Mouse (Mus musculus) liver, embryonic 14.5 days (tissue): ENCODE measurements at regions not wholly inside any gene's neighbourhood (a gene's known extent, or its start where the extent isn't known, plus 50 kb on each side); places are given as distances from the start of the nearest gene placed in this dataset.

Experiments used
- ATAC-seq: fragments of 200-750 bp; cut with Nextera tagmentation; 2 replicates; pipeline ENCODE4 v1.8.0; 2017; ENCODE audit warnings: moderate number of reproducible peaks, mild to moderate bottlenecking, moderate library complexity; ENCODE audit not compliant: insufficient read depth
- DNase-seq, 3 experiments: peaks; one replicate each; pipeline ENCODE4 v3.0.0-alpha.2; 2012 to 2013; ENCODE audit warnings: low read depth in 3 of 3, low spot score in 3 of 3
- H3K27ac ChIP-seq: fragments of 300-500 bp; sonication (generic); 2 replicates; pipeline ENCODE4 v1.5.1; 2014; ENCODE audit warnings: moderate library complexity, mild to moderate bottlenecking, control low read depth, inconsistent platforms
- H3K27me3 ChIP-seq: fragments of 300-500 bp; sonication (generic); 2 replicates; pipeline ENCODE4 v1.6.1; 2014; ENCODE audit warnings: mild to moderate bottlenecking, low read length, moderate library complexity; ENCODE audit not compliant: control insufficient read depth, insufficient read depth
- H3K36me3 ChIP-seq: fragments of 300-500 bp; sonication (generic); replicated peaks from 2 replicates; pipeline ENCODE4 v1.6.1; 2014; ENCODE audit warnings: low read depth; ENCODE audit not compliant: control insufficient read depth, insufficient read depth
- H3K4me1 ChIP-seq, 2 experiments: fragments of 200-500 bp in 1 of 2; fragments of 300-500 bp in 1 of 2; sonication (generic) in 1 of 2; replicated peaks; 2 replicates each; pipeline ENCODE4 v1.6.1; 2012 to 2014; ENCODE audit warnings: antibody characterized with exemption in 1 of 2, inconsistent platforms in 1 of 2, low read length in 1 of 2; ENCODE audit not compliant: control insufficient read depth in 2 of 2, insufficient read depth in 2 of 2
- H3K4me2 ChIP-seq: fragments of 300-500 bp; sonication (generic); 2 replicates; pipeline ENCODE4 v1.6.1; 2014; ENCODE audit warnings: low read depth, mild to moderate bottlenecking, control low read depth, moderate library complexity
- H3K4me3 ChIP-seq, 2 experiments: fragments of 200-500 bp in 1 of 2; fragments of 300-500 bp in 1 of 2; sonication (generic) in 1 of 2; 2 replicates each; pipeline ENCODE4 v1.5.1; 2012 to 2014; ENCODE audit warnings: low read depth in 2 of 2, low read length in 2 of 2, mild to moderate bottlenecking in 2 of 2, control low read depth in 1 of 2, inconsistent platforms in 1 of 2, moderate library complexity in 1 of 2; ENCODE audit not compliant: insufficient read depth in 1 of 2
- H3K9ac ChIP-seq: fragments of 300-500 bp; sonication (generic); replicated peaks from 2 replicates; pipeline ENCODE4 v1.6.1; 2014; ENCODE audit warnings: mild to moderate bottlenecking, control low read depth, moderate library complexity
- H3K9me3 ChIP-seq: fragments of 300-500 bp; sonication (generic); 2 replicates; pipeline ENCODE4 v1.6.1; 2016; ENCODE audit warnings: low read length, mixed read lengths; ENCODE audit not compliant: control insufficient read depth
- CTCF ChIP-seq: IDR thresholded peaks from 2 replicates; pipeline ENCODE4 v1.5.1; 2016; ENCODE audit warnings: antibody characterized with exemption, low read depth, control low read depth
- EP300 ChIP-seq: IDR thresholded peaks from 2 replicates; pipeline ENCODE4 v1.6.1; 2016; ENCODE audit warnings: antibody characterized with exemption, low read depth
- WGBS: fragments of 180-500 bp; shearing (Covaris S2); extraction: QIAGEN DNeasy Blood & Tissue Kit; methylation state at CpG from one replicate; pipeline ENCODE4 v1.1.7; 2014; ENCODE audit not compliant: insufficient replicate concordance; 5-methylcytosine and 5-hydroxymethylcytosine counted together

DNA sequence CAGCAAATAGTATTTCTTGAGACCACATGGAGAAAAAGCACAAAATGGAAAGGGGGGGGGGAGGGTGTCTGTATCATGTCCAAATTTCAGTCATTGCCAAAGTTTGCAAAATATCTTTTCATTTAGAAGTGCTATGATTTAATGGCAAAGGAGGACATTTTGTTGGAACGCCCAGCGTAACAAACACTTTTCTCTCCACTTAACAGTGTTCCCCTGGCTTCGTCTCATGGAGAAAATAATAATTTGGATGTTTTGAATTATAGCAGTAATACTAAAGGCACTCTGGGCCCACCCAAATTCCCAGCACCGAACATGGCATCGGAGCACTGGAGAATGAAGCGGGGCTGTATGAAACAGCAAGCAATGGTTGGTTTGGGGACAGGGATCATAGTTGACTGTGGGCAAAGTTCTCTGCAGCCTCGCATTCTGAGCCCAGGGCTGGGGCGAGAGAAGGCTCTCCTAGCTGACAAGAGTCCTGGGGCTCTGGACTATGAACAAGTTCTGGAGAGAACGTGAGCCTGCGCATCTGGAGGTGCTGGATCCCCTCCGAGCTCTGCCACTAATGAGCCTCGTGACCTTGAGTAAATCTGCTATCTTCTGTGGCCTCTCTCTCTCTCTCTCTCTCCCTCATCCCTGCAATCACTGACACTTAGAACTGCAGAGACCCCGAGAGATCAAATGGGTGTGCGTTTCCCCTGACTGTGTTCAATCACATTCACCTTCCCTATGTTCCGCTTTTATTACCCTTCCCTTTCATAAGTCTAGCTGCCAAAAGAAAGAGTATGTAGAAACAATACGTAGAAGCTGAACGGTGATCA lies 586.5 kb upstream of the Clint1 start:
- no peak overlapping the region for H3K4me3 ChIP-seq
- no peaks in the 10 kb centered on the region for H3K36me3 ChIP-seq
- no peak for DNase-seq
- H3K9me3 ChIP-seq, result no peaks in the 10 kb centered on the region
- no peak overlapping the region for H3K27ac ChIP-seq
- H3K9ac ChIP-seq, result no peak overlapping the region
- no peaks in the 10 kb centered on the region for H3K27me3 ChIP-seq
- ATAC-seq, result no peak
- TF ChIP-seq EP300 (no peak), CTCF (no peak)
- no peaks in the 10 kb centered on the region for H3K4me1 ChIP-seq
- WGBS, result 70% methylated on average over 17 of the region's 17 CpGs
- H3K4me2 ChIP-seq, result no peak overlapping the region

DNA sequence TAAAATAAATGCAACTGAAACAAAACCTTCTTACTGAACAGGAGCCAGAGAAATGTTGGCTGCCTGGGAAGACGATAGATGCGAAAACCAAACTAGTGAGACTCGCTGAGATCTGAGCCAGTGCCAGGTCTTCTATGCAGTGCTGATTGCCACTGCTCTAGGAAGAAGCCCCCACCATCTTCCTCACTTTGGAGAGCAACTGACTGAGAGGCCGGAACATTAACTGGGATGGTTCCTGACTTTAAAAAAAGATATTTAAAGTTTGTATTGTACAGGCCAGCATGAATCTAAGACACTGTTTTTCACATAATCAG lies 585.9 kb upstream of the Clint1 start:
- no peak for DNase-seq
- Histone ChIP-seq H3K27ac (no peak overlapping the region), H3K9me3 (no peaks in the 10 kb centered on the region), H3K4me3 (no peak overlapping the region), H3K9ac (no peak overlapping the region), H3K4me2 (no peak overlapping the region), H3K36me3 (no peaks in the 10 kb centered on the region), H3K27me3 (no peaks in the 10 kb centered on the region), H3K4me1 (no peaks in the 10 kb centered on the region)
- 68% methylated on average over 4 of the region's 4 CpGs for WGBS
- no peak for ATAC-seq
- TF ChIP-seq CTCF, result no peak
- no peak for TF ChIP-seq EP300

- Histone ChIP-seq H3K9me3 (no peaks in the 10 kb centered on the region), H3K4me2 (no peak overlapping the region), H3K27me3 (no peaks in the 10 kb centered on the region), H3K4me3 (no peak overlapping the region), H3K4me1 (no peaks in the 10 kb centered on the region), H3K27ac (no peak overlapping the region), H3K9ac (no peak overlapping the region), H3K36me3 (no peaks in the 10 kb centered on the region)
- no peak for ATAC-seq
- no peak for DNase-seq
- TF ChIP-seq EP300, result no peak
- TF ChIP-seq CTCF, result no peak
- WGBS, result 64% methylated on average over 5 of the region's 5 CpGs
Observed at GRCm38 (mm10) chr11:45269215-45269614, 582.6 kb upstream of the Clint1 start.

- WGBS, result 23% methylated on average over 3 of the region's 3 CpGs
- TF ChIP-seq EP300, result no peak
- Histone ChIP-seq H3K4me3 (no peak overlapping the region), H3K27ac (no peak overlapping the region), H3K4me1 (no peaks in the 10 kb centered on the region), H3K27me3 (no peaks in the 10 kb centered on the region), H3K9me3 (no peaks in the 10 kb centered on the region), H3K4me2 (no peak overlapping the region), H3K9ac (no peak overlapping the region), H3K36me3 (no peaks in the 10 kb centered on the region)
- DNase-seq, result no peak
- ATAC-seq, result no peak
Observed at GRCm38 (mm10) chr11:45271206-45271605, 580.6 kb upstream of the Clint1 start.

- Histone ChIP-seq H3K9ac (no peak overlapping the region), H3K9me3 (no peaks in the 10 kb centered on the region), H3K4me2 (no peak overlapping the region), H3K36me3 (no peaks in the 10 kb centered on the region), H3K4me1 (no peaks in the 10 kb centered on the region), H3K27ac (no peak overlapping the region), H3K4me3 (no peak overlapping the region), H3K27me3 (no peaks in the 10 kb centered on the region)
- DNase-seq, result no peak
- TF ChIP-seq EP300 (no peak), CTCF (no peak)
- no peak for ATAC-seq
- WGBS, result 82% methylated on average over 10 of the region's 10 CpGs
Observed at GRCm38 (mm10) chr11:45274446-45275119, 577.3 kb upstream of the Clint1 start.
